Mouse (Mus musculus) c-Kit-positive CD71-negative TER-119-negative erythroid progenitor cells, embryonic 14.5 days (primary cell): Measurements from ENCODE around the gene Slc9a5.

ENCODE experiments used
- DNase-seq: peaks from one replicate; pipeline ENCODE4 v3.0.0-alpha.2; 2013; ENCODE audit warnings: low read depth

The Slc9a5 gene

GRCm38 (mm10) chr8:105409947-105410346 is 61.3 kb downstream of the Slc9a5 start:
- DNase-seq, result no peak

GRCm38 (mm10) chr8:105413391-105413790 is 64.7 kb downstream of the Slc9a5 start, which contains the start of the genes Kctd19 and Lrrc36:
Kctd19 (minus strand) TSS chr8:105413502.
Lrrc36 (plus strand) TSS chr8:105413571.
- peak; percentile 44 for DNase-seq

- no peak for DNase-seq
These were observed 70.3 kb downstream of the Slc9a5 start for GRCm38 (mm10) chr8:105418992-105419391.
